Mouse (Mus musculus) liver, adult 2 months (tissue): ENCODE data around the gene Slc5a10.

Source experiments
- CTCF ChIP-seq: fragments of 200-500 bp; IDR thresholded peaks from 2 replicates; pipeline ENCODE4 v1.5.1; 2011; ENCODE audit warnings: low read depth, low read length, control low read depth
- POLR2A ChIP-seq: fragments of 200-500 bp; IDR thresholded peaks from 2 replicates; pipeline ENCODE4 v1.6.1; 2011; ENCODE audit warnings: low read length, control low read depth; ENCODE audit not compliant: insufficient read depth; ENCODE audit errors: extremely low read depth

DNA sequence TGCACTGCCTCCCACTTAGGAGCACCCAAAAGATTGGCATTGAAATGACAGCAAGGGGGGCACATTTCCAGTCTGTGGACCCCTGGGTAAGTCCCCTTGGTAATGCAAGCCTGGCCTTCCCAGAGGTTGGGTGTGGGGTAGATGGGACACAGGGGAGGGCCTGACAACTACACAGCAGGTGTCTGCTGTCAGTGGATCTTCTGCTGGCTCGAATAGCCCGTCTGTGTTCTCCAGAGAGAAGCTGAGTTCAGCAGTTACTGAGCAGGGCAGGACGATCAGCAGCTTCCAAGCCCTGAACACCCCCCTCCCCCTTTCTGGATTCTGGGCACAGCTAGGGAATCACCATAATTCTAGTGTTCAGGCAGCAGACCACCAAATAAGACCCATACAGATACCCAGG is 1.2 kb downstream of the Slc5a10 start:
- no peak for TF ChIP-seq CTCF
- TF ChIP-seq POLR2A: no peak
